Mouse (Mus musculus): ENCODE measurements around the gene Uxs1. TPM values are rescaled to one million over a fixed set of nuclear protein-coding genes. Genes with fewer than 3 reads are reported as not detected.

The Uxs1 gene
- total and polyA plus RNA-seq, 2 experiments from 2014 or later = 5.3 to 10.4 TPM

DNA sequence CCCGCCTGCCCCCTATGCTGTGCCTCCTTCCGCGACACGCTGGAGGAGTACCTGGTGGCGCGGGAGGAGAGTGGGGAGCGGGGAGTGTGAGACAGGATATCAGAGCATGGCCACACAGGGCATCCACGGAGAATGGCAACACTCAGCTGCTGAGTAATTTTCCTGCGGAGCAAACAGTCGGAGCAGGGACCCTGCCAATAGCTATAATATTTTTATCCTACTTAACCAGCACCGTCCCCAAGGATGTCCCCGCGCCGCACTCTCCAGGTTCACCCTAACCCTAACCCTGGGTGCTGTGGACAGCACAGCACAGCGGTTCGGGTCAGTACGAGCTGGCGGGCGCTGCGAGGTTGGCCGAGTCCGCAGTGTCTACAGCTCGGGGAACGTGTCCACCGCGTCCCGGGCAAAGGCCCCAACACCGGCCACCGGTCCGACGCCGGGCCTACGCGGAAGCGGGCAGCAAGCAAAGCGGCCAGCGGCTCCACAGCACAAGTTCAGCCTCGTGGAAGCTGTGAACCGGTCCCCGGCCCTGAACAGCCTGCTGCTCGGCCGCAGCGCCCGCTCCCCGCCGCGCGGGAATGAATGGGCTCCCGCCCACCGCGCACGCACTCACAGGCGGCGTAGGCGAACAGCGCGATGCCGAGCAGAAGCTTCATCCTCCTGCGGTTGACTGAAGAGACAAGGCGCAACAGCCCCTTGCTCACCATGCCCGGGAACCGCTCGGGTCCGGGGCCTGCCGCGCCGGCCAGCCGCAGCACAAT lies 418 bp downstream of the Uxs1 start:
- no peak for TF ChIP-seq EP300 (IDR thresholded peaks at IDR 0.05; ENCODE audit: low read depth)
- no peak for TF ChIP-seq CTCF (IDR thresholded peaks at IDR 0.05; ENCODE audit: low read depth)
- Histone ChIP-seq H3K27ac (ENCODE audit: low read depth) (peak overlapping the region; percentile 68), H3K9me3 (replicated peaks; ENCODE audit: control insufficient read depth, low read length) (no peaks in the 10 kb centered on the region), H3K36me3 (replicated peaks; ENCODE audit: control insufficient read depth, insufficient read depth, low read length) (no peaks in the 10 kb centered on the region), H3K27me3 (ENCODE audit: control insufficient read depth, insufficient read depth, low read length) (no peaks in the 10 kb centered on the region), H3K4me3 (ENCODE audit: low read depth, low read length) (peak overlapping the region; percentile 90), H3K4me1 (ENCODE audit: control insufficient read depth, insufficient read depth) (peaks cover 4% of the 10 kb centered on the region; the same call in 1 of the 2 replicates), H3K4me2 (ENCODE audit: low read depth, low read length) (peak overlapping the region; percentile 90), H3K9ac (replicated peaks; ENCODE audit: low read depth, low read length) (peak overlapping the region; percentile 77)
- under 1% methylated on average over 64 of the region's 68 CpGs for WGBS
- ATAC-seq (ENCODE audit: insufficient read depth, low read depth) (peak; percentile 50), DNase-seq (ENCODE audit: low spot score) (peak; percentile 13)

DNA sequence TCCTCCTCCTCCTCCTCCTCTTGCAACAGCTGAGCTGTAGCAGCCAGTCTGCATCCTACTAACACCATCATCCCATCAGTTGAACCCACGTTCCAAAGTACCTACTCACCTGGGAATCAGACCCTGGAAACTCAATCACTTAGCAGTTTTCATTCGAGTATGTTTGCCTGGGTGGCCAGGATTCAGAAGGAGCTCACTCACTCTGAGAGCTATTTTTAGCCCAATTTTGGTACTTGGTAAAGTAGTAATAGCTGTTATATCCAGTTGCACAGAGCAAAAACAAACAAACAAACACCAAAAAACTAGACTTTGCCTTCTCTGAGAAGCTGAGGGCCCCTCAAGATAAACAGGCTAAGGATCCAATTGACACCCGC lies 985 bp downstream of the Uxs1 start:
- H3K27me3 ChIP-seq (ENCODE audit: control insufficient read depth, insufficient read depth, low read length) = no peaks in the 10 kb centered on the region
- ATAC-seq (ENCODE audit: insufficient read depth, low read depth) = no peak
- WGBS = 0% methylated on average over 3 of the region's 3 CpGs
- peak overlapping the region; percentile 68 for H3K27ac ChIP-seq (ENCODE audit: low read depth)
- peak overlapping the region; percentile 90 for H3K4me3 ChIP-seq (ENCODE audit: low read depth, low read length)
- H3K4me1 ChIP-seq (ENCODE audit: control insufficient read depth, insufficient read depth) = peaks cover 4% of the 10 kb centered on the region; the same call in 1 of the 2 replicates
- DNase-seq (ENCODE audit: low spot score) = no peak
- TF ChIP-seq CTCF (IDR thresholded peaks at IDR 0.05; ENCODE audit: low read depth) = no peak
- TF ChIP-seq EP300 (IDR thresholded peaks at IDR 0.05; ENCODE audit: low read depth) = no peak
- no peaks in the 10 kb centered on the region for H3K9me3 ChIP-seq (replicated peaks; ENCODE audit: control insufficient read depth, low read length)
- peak overlapping the region; percentile 77 for H3K9ac ChIP-seq (replicated peaks; ENCODE audit: low read depth, low read length)
- peak overlapping the region; percentile 90 for H3K4me2 ChIP-seq (ENCODE audit: low read depth, low read length)
- H3K36me3 ChIP-seq (replicated peaks; ENCODE audit: control insufficient read depth, insufficient read depth, low read length) = no peaks in the 10 kb centered on the region

DNA sequence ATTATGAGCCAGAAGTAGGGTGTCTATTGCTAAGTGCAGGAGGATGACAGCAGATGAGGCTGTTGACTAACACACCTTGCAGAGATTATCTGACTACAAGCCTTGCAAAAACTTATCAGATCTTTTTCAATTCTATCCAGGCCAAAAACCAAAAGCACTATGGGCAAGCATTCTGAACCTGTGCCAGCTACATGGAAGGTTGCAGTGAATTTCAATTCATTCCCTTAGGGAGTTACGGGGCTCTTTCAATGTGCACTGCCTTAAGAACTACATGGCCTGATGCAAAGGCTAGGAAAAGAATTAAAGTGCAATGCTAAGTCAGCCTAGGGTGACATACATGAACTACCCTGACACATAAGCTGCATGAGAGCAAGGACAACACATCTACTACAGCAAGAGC lies 4.2 kb downstream of the Uxs1 start:
- no peak for TF ChIP-seq EP300 (IDR thresholded peaks at IDR 0.05; ENCODE audit: low read depth)
- peaks cover 4% of the 10 kb centered on the region for H3K4me1 ChIP-seq (ENCODE audit: control insufficient read depth, insufficient read depth)
- no peaks in the 10 kb centered on the region for H3K9me3 ChIP-seq (replicated peaks; ENCODE audit: control insufficient read depth, low read length)
- no peak overlapping the region for H3K4me3 ChIP-seq (ENCODE audit: low read depth, low read length)
- ATAC-seq (ENCODE audit: insufficient read depth, low read depth) = no peak
- 81% methylated on average over 1 of the region's 1 CpGs for WGBS
- H3K4me2 ChIP-seq (ENCODE audit: low read depth, low read length) = no peak overlapping the region
- DNase-seq (ENCODE audit: low spot score) = no peak
- H3K36me3 ChIP-seq (replicated peaks; ENCODE audit: control insufficient read depth, insufficient read depth, low read length) = no peaks in the 10 kb centered on the region
- no peak overlapping the region for H3K9ac ChIP-seq (replicated peaks; ENCODE audit: low read depth, low read length)
- H3K27ac ChIP-seq (ENCODE audit: low read depth) = no peak overlapping the region
- H3K27me3 ChIP-seq (ENCODE audit: control insufficient read depth, insufficient read depth, low read length) = no peaks in the 10 kb centered on the region

DNA sequence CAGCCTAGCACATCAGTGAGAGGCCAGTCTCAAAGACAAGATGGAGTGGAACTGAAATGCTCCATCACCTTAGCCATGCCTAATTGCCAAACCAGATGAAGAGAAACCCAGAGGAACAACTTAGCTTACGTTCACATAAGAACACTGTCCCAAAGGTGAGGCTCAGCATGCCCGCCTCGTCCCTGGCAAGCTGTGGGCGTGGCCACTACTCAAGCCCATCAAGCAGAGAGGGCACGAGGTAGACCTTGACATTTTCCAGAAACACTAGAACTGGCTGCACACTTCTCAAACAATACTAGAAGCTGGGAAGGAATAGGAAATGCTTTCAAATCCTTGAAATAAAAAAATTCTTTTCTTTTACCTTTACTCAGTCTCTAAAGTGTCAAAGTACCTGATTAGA lies 5.0 kb downstream of the Uxs1 start:
- H3K4me3 ChIP-seq (ENCODE audit: low read depth, low read length) = no peak overlapping the region
- no peak overlapping the region for H3K9ac ChIP-seq (replicated peaks; ENCODE audit: low read depth, low read length)
- 55% methylated on average over 5 of the region's 5 CpGs for WGBS
- no peak overlapping the region for H3K4me2 ChIP-seq (ENCODE audit: low read depth, low read length)
- H3K36me3 ChIP-seq (replicated peaks; ENCODE audit: control insufficient read depth, insufficient read depth, low read length) = no peaks in the 10 kb centered on the region
- H3K27me3 ChIP-seq (ENCODE audit: control insufficient read depth, insufficient read depth, low read length) = no peaks in the 10 kb centered on the region
- H3K4me1 ChIP-seq (ENCODE audit: control insufficient read depth, insufficient read depth) = peaks cover 4% of the 10 kb centered on the region
- no peaks in the 10 kb centered on the region for H3K9me3 ChIP-seq (replicated peaks; ENCODE audit: control insufficient read depth, low read length)
- TF ChIP-seq EP300 (IDR thresholded peaks at IDR 0.05; ENCODE audit: low read depth) (no peak), CTCF (IDR thresholded peaks at IDR 0.05; ENCODE audit: low read depth) (no peak)
- H3K27ac ChIP-seq (ENCODE audit: low read depth) = no peak overlapping the region
- ATAC-seq (ENCODE audit: insufficient read depth, low read depth) (no peak), DNase-seq (ENCODE audit: low spot score) (no peak)

DNA sequence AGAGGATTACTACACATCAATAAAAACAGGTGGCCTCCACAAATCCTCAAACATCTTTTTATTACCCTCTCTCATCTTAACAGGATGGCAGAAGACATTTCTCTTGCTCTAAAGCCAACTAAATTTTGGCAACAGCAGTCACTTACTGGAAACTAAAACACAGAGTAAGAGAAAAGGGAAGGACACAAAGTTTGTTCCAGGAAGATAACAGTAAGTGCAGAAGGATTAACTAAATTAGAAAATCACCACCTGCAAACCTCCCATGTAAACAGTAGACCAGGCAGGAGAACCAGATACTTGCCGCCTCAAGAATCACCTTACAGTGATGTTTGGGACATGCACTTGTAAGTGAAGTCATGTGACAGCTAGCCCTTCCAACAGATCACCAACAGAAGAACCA lies 5.8 kb downstream of the Uxs1 start:
- no peaks in the 10 kb centered on the region for H3K36me3 ChIP-seq (replicated peaks; ENCODE audit: control insufficient read depth, insufficient read depth, low read length)
- no peak overlapping the region for H3K4me3 ChIP-seq (ENCODE audit: low read depth, low read length)
- no peak overlapping the region for H3K4me2 ChIP-seq (ENCODE audit: low read depth, low read length)
- WGBS = 60% methylated on average over 1 of the region's 1 CpGs
- H3K27ac ChIP-seq (ENCODE audit: low read depth) = no peak overlapping the region
- no peak for TF ChIP-seq EP300 (IDR thresholded peaks at IDR 0.05; ENCODE audit: low read depth)
- no peak for TF ChIP-seq CTCF (IDR thresholded peaks at IDR 0.05; ENCODE audit: low read depth)
- H3K9me3 ChIP-seq (replicated peaks; ENCODE audit: control insufficient read depth, low read length) = no peaks in the 10 kb centered on the region
- no peaks in the 10 kb centered on the region for H3K27me3 ChIP-seq (ENCODE audit: control insufficient read depth, insufficient read depth, low read length)
- ATAC-seq (ENCODE audit: insufficient read depth, low read depth) (no peak), DNase-seq (ENCODE audit: low spot score) (no peak)
- no peak overlapping the region for H3K9ac ChIP-seq (replicated peaks; ENCODE audit: low read depth, low read length)
- peaks cover 3% of the 10 kb centered on the region for H3K4me1 ChIP-seq (ENCODE audit: control insufficient read depth, insufficient read depth)

DNA sequence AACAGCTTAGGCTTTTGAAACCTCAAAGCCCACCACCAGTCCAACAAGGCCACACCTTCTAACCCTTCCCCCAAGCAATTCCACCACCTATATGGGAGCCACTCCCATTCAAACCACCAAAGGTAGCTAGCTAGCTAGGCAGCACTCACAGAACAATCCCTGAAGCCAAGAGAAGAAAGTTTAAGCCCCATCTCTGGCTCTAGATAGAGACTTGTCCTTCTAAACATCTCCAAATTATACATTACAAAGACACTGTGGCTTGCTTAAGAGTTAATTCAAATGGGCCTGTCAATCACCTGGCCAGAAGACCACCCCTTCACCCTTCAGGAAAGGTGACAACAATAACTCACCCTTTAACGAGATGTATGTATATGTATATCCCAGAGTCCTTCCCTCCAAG lies 7.0 kb downstream of the Uxs1 start:
- Histone ChIP-seq H3K9ac (replicated peaks; ENCODE audit: low read depth, low read length) (no peak overlapping the region), H3K4me1 (ENCODE audit: control insufficient read depth, insufficient read depth) (no peaks in the 10 kb centered on the region; the same call in 1 of the 2 replicates), H3K9me3 (replicated peaks; ENCODE audit: control insufficient read depth, low read length) (no peaks in the 10 kb centered on the region), H3K4me2 (ENCODE audit: low read depth, low read length) (no peak overlapping the region), H3K27me3 (ENCODE audit: control insufficient read depth, insufficient read depth, low read length) (no peaks in the 10 kb centered on the region), H3K36me3 (replicated peaks; ENCODE audit: control insufficient read depth, insufficient read depth, low read length) (no peaks in the 10 kb centered on the region), H3K27ac (ENCODE audit: low read depth) (no peak overlapping the region), H3K4me3 (ENCODE audit: low read depth, low read length) (no peak overlapping the region)
- ATAC-seq (ENCODE audit: insufficient read depth, low read depth) (no peak), DNase-seq (ENCODE audit: low spot score) (no peak)
- 64% methylated on average over 1 of the region's 1 CpGs for WGBS
- TF ChIP-seq CTCF (IDR thresholded peaks at IDR 0.05; ENCODE audit: low read depth) = no peak
- no peak for TF ChIP-seq EP300 (IDR thresholded peaks at IDR 0.05; ENCODE audit: low read depth)
